Comparison of ENCODE assay signal across 8 mouse cellular contexts in the genomic region with DNA sequence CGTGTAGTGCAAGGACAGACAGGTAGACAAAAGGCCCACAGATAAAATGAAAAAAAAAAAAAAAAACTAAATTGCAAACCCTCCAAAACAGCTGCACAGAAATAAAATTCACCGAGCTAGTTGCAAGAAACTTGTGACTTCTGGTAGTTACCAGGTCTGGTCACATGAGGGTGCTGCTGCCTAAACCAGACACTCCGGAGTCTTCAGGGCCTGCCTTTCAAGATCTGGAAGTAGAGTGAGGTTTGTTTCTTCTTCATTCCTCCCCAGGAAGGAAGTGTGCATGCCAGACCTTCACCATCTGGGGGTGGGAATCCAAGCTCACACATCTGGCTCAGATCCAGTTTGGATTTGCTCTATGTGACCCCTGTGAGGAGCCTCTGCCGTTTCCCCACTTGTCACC. TPM values are rescaled to one million over a fixed set of nuclear protein-coding genes. Genes with fewer than 3 reads are reported as not detected.
DNase-seq lines count a peak whose midpoint lies in the region; ATAC-seq and TF ChIP-seq lines count a peak whose summit lies in the region.
"Had no signal": no experiment of that assay in that cellular context is flagged by ENCODE, and none has a peak within 500 bp of the region (broad histone marks: within the 10 kb centered on the region; RNA-seq: fewer than 3 reads in every experiment).

No protein-coding gene starts in this region.

- H3ac ChIP-seq in C2C12 (ENCODE audit: control insufficient read depth, insufficient read length, low read depth), result no peak overlapping the region

- peak; percentile 82 for TF ChIP-seq CTCF in intestine, postnatal 0 days (IDR thresholded peaks at IDR 0.05; ENCODE audit: low read depth)
- no peak for TF ChIP-seq CTCF in C2C12 (IDR thresholded peaks at IDR 0.05; ENCODE audit: control insufficient read depth, insufficient read depth, insufficient read length)

- no peak for ATAC-seq in intestine, postnatal 0 days
- no peak; the same call in 1 of the 2 replicates for ATAC-seq in intestine, embryonic 16.5 days
- peak; percentile 39; the same call in 1 of the 2 replicates for ATAC-seq in neural tube, embryonic 15.5 days (ENCODE audit: low FRiP score)

- no peaks in the 10 kb centered on the region for H3K27me3 ChIP-seq in intestine, postnatal 0 days (replicated peaks; ENCODE audit: control insufficient read depth, insufficient read depth, low read length)
- H3K27me3 ChIP-seq in intestine, embryonic 16.5 days (replicated peaks; ENCODE audit: control insufficient read depth, insufficient read depth, low read length), result no peaks in the 10 kb centered on the region
- H3K27me3 ChIP-seq in C2C12 (ENCODE audit: control insufficient read depth, insufficient read depth, insufficient read length), result no peaks in the 10 kb centered on the region
- H3K27me3 ChIP-seq in neural tube, embryonic 15.5 days (replicated peaks), result no peaks in the 10 kb centered on the region

- WGBS in intestine, postnatal 0 days, result 22% methylated on average over 4 of the region's 4 CpGs
- 19% methylated on average over 4 of the region's 4 CpGs for WGBS in intestine, embryonic 16.5 days
- 33% methylated on average over 4 of the region's 4 CpGs for WGBS in neural tube, embryonic 15.5 days

- H3K79me2 ChIP-seq in C2C12 (ENCODE audit: control insufficient read depth, insufficient read depth), result no peaks in the 10 kb centered on the region

- H3K4me2 ChIP-seq in intestine, postnatal 0 days (replicated peaks; ENCODE audit: low read depth), result no peak overlapping the region
- H3K4me2 ChIP-seq in intestine, embryonic 16.5 days (ENCODE audit: low read depth, low read length), result no peak overlapping the region
- H3K4me2 ChIP-seq in neural tube, embryonic 15.5 days, result no peak overlapping the region

- no peak overlapping the region for H3K27ac ChIP-seq in intestine, postnatal 0 days (ENCODE audit: low read depth, low read length)
- H3K27ac ChIP-seq in intestine, embryonic 16.5 days (ENCODE audit: low read length), result no peak overlapping the region
- no peak overlapping the region for H3K27ac ChIP-seq in neural tube, embryonic 15.5 days (replicated peaks)
- H3K27ac ChIP-seq: macrophage had no signal

- no peaks in the 10 kb centered on the region for H3K4me1 ChIP-seq in intestine, postnatal 0 days (replicated peaks; ENCODE audit: control insufficient read depth, insufficient read depth, low read length)
- peaks cover 3% of the 10 kb centered on the region; the same call in 1 of the 2 replicates for H3K4me1 ChIP-seq in intestine, embryonic 16.5 days (ENCODE audit: control insufficient read depth, insufficient read depth, low read length)
- no peaks in the 10 kb centered on the region; the same call in 1 of the 2 replicates for H3K4me1 ChIP-seq in neural tube, embryonic 15.5 days

- no peak overlapping the region for H3K4me3 ChIP-seq in intestine, postnatal 0 days (ENCODE audit: low read depth, low read length)
- no peak overlapping the region for H3K4me3 ChIP-seq in intestine, embryonic 16.5 days (ENCODE audit: low read length)
- H3K4me3 ChIP-seq in C2C12 (ENCODE audit: insufficient read depth, poor library complexity, severe bottlenecking), result no peak overlapping the region
- H3K4me3 ChIP-seq in neural tube, embryonic 15.5 days (replicated peaks), result no peak overlapping the region

- H3K79me3 ChIP-seq in C2C12 (ENCODE audit: low read depth), result no peaks in the 10 kb centered on the region

- H3K36me3 ChIP-seq in intestine, postnatal 0 days (ENCODE audit: control insufficient read depth, insufficient read depth), result peaks cover 14% of the 10 kb centered on the region
- no peaks in the 10 kb centered on the region for H3K36me3 ChIP-seq in intestine, embryonic 16.5 days (ENCODE audit: control insufficient read depth, insufficient read depth, low read length)
- peaks cover 20% of the 10 kb centered on the region for H3K36me3 ChIP-seq in C2C12 (ENCODE audit: control insufficient read depth, insufficient read depth)
- peaks cover 7% of the 10 kb centered on the region; the same call in 1 of the 2 replicates for H3K36me3 ChIP-seq in neural tube, embryonic 15.5 days

- no peak overlapping the region for H3K9ac ChIP-seq in intestine, postnatal 0 days (ENCODE audit: low read depth, low read length)
- no peak overlapping the region for H3K9ac ChIP-seq in intestine, embryonic 16.5 days (ENCODE audit: low read depth, low read length)
- no peak overlapping the region for H3K9ac ChIP-seq in neural tube, embryonic 15.5 days (replicated peaks)

- DNase-seq in 3T3-L1 (ENCODE audit: low read depth, low spot score), result peak; percentile 62
- DNase-seq in cerebellum, postnatal 10 days, result peak; percentile 76 to 81
- DNase-seq in layer of hippocampus, postnatal 10 days (ENCODE audit: low spot score in 2 of 2), result peak; percentile 70 to 71

- no peaks in the 10 kb centered on the region for H3K9me3 ChIP-seq in intestine, postnatal 0 days (ENCODE audit: control insufficient read depth)
- no peaks in the 10 kb centered on the region for H3K9me3 ChIP-seq in intestine, embryonic 16.5 days (ENCODE audit: control insufficient read depth, low read length)
- no peaks in the 10 kb centered on the region for H3K9me3 ChIP-seq in neural tube, embryonic 15.5 days (replicated peaks)

TF ChIP-seq in C2C12, 6 proteins besides CTCF, POLR2A, EP300 and RAD21:
- TF ChIP-seq CEBPB (IDR thresholded peaks at IDR 0.05; ENCODE audit: low read depth) (no peak), MYOD1 (IDR thresholded peaks at IDR 0.05; ENCODE audit: control insufficient read depth, insufficient read length, low read depth) (no peak), USF1 (IDR thresholded peaks at IDR 0.05; ENCODE audit: low read depth) (peak; percentile 21), MAX (IDR thresholded peaks at IDR 0.05) (no peak), MYOG (IDR thresholded peaks at IDR 0.05; ENCODE audit: control insufficient read depth, extremely low read depth, insufficient read length) (no peak), FOSL1 (IDR thresholded peaks at IDR 0.05; ENCODE audit: insufficient read depth, low read length, poor library complexity, severe bottlenecking) (no peak)

RNA-seq across cellular contexts. Expression of a gene that starts 7.6 kb away (rescaled TPM):
- 9.7 and 10.8 TPM in 2 replicates for polyA plus RNA-seq in intestine, postnatal 0 days (2015; fragmentation: Nextera tagmentation; extraction: Ambion mirVana)
- 12.3 and 17.2 TPM in 2 replicates for polyA plus RNA-seq in intestine, embryonic 16.5 days (2015; fragmentation: Nextera tagmentation; extraction: Ambion mirVana)
- 63.6 TPM for polyA plus RNA-seq in C2C12 (2012; fragmentation: generic; extraction: Trizol)
- total RNA-seq in layer of hippocampus, postnatal 10 days (2021), result 100 to 1,000 TPM; 368 to 378 TPM
- polyA plus RNA-seq in neural tube, embryonic 15.5 days (2015; fragmentation: Nextera tagmentation; extraction: Ambion mirVana), result 117 and 130 TPM in 2 replicates
